Mouse (Mus musculus) myocyte (in vitro differentiated cells): Measurements from ENCODE around the gene Trmt1. TPM values are rescaled to one million over a fixed set of nuclear protein-coding genes. Genes with fewer than 3 reads are reported as not detected.

Experiments
- H3K27me3 ChIP-seq: one replicate; pipeline ENCODE4 v1.6.1; 2011; ENCODE audit not compliant: control insufficient read depth, insufficient read depth, insufficient read length
- H3K36me3 ChIP-seq: one replicate; pipeline ENCODE4 v1.6.1; 2011; ENCODE audit not compliant: control insufficient read depth, insufficient read depth
- H3K4me2 ChIP-seq: one replicate; pipeline ENCODE4 v1.6.1; 2011; ENCODE audit warnings: low read depth, control low read depth
- H3K4me3 ChIP-seq: one replicate; pipeline ENCODE4 v1.5.1; 2011; ENCODE audit warnings: mild to moderate bottlenecking, control low read depth, moderate library complexity
- H3K79me2 ChIP-seq: one replicate; pipeline ENCODE4 v1.6.1; 2011; ENCODE audit not compliant: control insufficient read depth, insufficient read depth
- H3ac ChIP-seq: one replicate; pipeline ENCODE4 v1.6.1; 2011; ENCODE audit not compliant: control insufficient read depth, insufficient read length
- CEBPB ChIP-seq: IDR thresholded peaks from 2 replicates; pipeline ENCODE4 v1.6.1; 2011; ENCODE audit warnings: mild to moderate bottlenecking, moderate library complexity; ENCODE audit not compliant: poor library complexity, insufficient read depth, severe bottlenecking
- E2F4 ChIP-seq: IDR thresholded peaks from one replicate; pipeline ENCODE4 v1.6.1; 2011; ENCODE audit warnings: mild to moderate bottlenecking, control low read depth, moderate library complexity; ENCODE audit not compliant: insufficient read depth
- MAX ChIP-seq: IDR thresholded peaks from one replicate; pipeline ENCODE4 v1.6.1; 2011; ENCODE audit warnings: low read depth, mild to moderate bottlenecking, control low read depth
- MYOD1 ChIP-seq, 3 experiments: IDR thresholded peaks; one replicate each; pipeline ENCODE4 v1.6.1; 2011; ENCODE audit warnings: control low read depth in 2 of 3, low read depth in 2 of 3, mild to moderate bottlenecking in 2 of 3, moderate library complexity in 1 of 3; ENCODE audit not compliant: insufficient read length in 2 of 3, control insufficient read depth in 1 of 3
- MYOG ChIP-seq, 3 experiments: IDR thresholded peaks; one replicate each; pipeline ENCODE4 v1.6.1; 2011; ENCODE audit warnings: control low read depth in 2 of 3, low read depth in 2 of 3, mild to moderate bottlenecking in 2 of 3; ENCODE audit not compliant: insufficient read length in 2 of 3, control insufficient read depth in 1 of 3, insufficient read depth in 1 of 3
- POLR2A ChIP-seq: IDR thresholded peaks from one replicate; pipeline ENCODE4 v1.6.1; 2011; ENCODE audit warnings: low read depth, mild to moderate bottlenecking, control low read depth, moderate library complexity; ENCODE audit not compliant: insufficient read length
- POLR2AphosphoS2 ChIP-seq: IDR thresholded peaks from one replicate; pipeline ENCODE4 v1.6.1; 2011; ENCODE audit warnings: low read depth, control low read depth; ENCODE audit not compliant: insufficient read length
- REST ChIP-seq: IDR thresholded peaks from one replicate; pipeline ENCODE4 v1.6.1; 2011; ENCODE audit warnings: mild to moderate bottlenecking, control low read depth, moderate library complexity; ENCODE audit not compliant: insufficient read depth, insufficient read length
- SRF ChIP-seq: IDR thresholded peaks from one replicate; pipeline ENCODE4 v1.6.1; 2011; ENCODE audit warnings: low read depth; ENCODE audit not compliant: control insufficient read depth, insufficient read length
- TCF12 ChIP-seq: IDR thresholded peaks from one replicate; pipeline ENCODE4 v1.6.1; 2011; ENCODE audit warnings: mild to moderate bottlenecking, control low read depth; ENCODE audit not compliant: poor library complexity, insufficient read depth, severe bottlenecking
- TCF3 ChIP-seq: IDR thresholded peaks from one replicate; pipeline ENCODE4 v1.6.1; 2011; ENCODE audit warnings: low read depth, control low read depth; ENCODE audit not compliant: insufficient read length
- USF1 ChIP-seq: IDR thresholded peaks from one replicate; pipeline ENCODE4 v1.6.1; 2011; ENCODE audit warnings: low read depth, mild to moderate bottlenecking, control low read depth, moderate library complexity
- polyA plus RNA-seq: library from polyadenylated mRNA; unstranded; fragments of >200 nt; fragmentation: generic; extraction: Trizol; gene quantifications from one replicate; pipeline ENCODE4 v1.2.1, GENCODE M21; 2012; ENCODE audit warnings: missing spikeins

Trmt1 gene
- polyA plus RNA-seq, 1 experiment: 94.4 TPM

DNA sequence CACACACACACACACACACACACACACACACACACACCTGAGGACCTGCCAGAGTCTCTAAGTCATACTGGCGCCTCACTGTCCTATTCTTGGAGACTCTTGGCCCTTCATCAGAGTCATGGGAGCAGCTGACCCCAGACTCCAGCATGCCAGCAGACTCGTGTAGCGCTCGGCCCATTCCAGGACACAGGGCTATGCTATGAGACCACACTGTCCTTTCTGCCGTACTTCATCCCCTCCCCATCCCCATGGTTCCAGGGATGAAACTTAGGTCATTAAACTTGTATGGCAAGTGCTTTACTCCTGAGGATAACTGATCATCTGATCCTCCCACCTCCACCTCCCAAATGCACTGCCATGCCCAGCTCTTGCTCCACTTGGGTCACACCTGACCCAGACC lies 32.4 kb downstream of the Trmt1 start:
- Histone ChIP-seq H3K36me3 (peaks cover 28% of the 10 kb centered on the region), H3K4me2 (peak overlapping the region; percentile 21), H3ac (no peak overlapping the region), H3K27me3 (no peaks in the 10 kb centered on the region), H3K4me3 (no peak overlapping the region), H3K79me2 (no peaks in the 10 kb centered on the region)
- TF ChIP-seq E2F4: no peak
- TF ChIP-seq POLR2AphosphoS2: no peak
- no peak for TF ChIP-seq USF1
- TF ChIP-seq CEBPB: no peak
- no peak for TF ChIP-seq TCF3

DNA sequence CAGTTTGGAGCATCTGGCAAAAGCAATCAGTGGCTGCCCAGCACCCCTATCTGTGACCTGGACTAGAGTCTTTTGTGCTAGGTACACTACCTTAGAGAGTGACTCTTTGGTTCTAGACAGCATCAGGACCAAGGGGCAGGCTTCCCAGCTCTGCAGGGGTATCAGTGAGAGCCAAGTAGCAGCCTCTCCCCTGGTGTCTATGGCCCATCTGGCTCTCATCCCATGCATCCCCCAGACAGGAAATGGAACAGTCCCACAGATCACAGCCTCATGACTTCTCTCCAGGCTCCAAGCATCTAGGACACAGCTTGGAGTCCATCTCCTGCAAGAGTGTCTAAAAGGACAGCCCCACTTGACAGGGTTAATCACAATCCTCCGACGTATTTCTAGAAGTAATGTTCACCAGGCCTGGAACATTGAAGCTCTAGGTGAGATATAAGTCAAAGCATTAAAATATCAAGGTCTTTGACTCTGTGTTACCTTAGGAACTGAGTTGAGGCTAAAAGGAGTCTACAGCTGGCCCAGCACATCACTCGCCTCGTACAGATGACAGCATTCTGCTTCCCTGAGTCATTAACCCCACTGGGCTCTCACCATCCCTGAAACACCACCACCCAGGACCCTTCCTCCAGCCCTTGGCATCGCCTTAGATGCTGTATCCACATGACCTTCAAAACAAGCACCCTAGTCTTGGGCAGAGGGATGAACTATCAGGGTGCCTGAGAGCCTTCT lies 33.0 kb downstream of the Trmt1 start:
- Histone ChIP-seq H3ac (no peak overlapping the region), H3K4me2 (peak overlapping the region; percentile 21), H3K4me3 (no peak overlapping the region), H3K79me2 (peaks cover 6% of the 10 kb centered on the region), H3K36me3 (peaks cover 27% of the 10 kb centered on the region), H3K27me3 (no peaks in the 10 kb centered on the region)
- TF ChIP-seq MAX (no peak), REST (no peak), POLR2A (no peak), E2F4 (no peak), CEBPB (no peak), POLR2AphosphoS2 (no peak), MYOD1 (IDR thresholded peaks at IDR 0.05; ENCODE audit: control insufficient read depth in 1 of 3, insufficient read length in 2 of 3, low read depth in 2 of 3) (peak; percentile 82 to 97 (median 84)), SRF (no peak), TCF3 (no peak), TCF12 (peak; percentile 5), USF1 (no peak), MYOG (IDR thresholded peaks at IDR 0.05; ENCODE audit: control insufficient read depth in 1 of 3, insufficient read depth in 1 of 3, insufficient read length in 2 of 3, low read depth in 2 of 3) (peak in 1 of 3 experiments; percentile 36)

DNA sequence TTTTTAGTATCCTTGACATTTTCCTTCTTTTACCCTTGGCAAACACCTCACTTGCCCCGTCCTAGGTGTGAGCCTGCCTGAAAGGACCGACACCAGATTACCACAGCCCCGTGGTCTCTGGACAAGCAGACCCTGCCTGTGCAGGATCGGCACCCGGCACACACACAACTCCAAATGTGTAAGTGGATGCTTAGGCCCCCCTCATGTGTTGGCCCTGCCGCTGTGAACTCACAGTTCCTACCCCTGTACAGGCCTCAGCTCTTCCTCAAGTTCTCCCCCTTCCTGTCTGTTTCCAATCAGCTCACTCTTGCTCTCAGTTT lies 36.4 kb downstream of the Trmt1 start:
- H3K4me2 ChIP-seq: peak overlapping the region; percentile 96
- H3K79me2 ChIP-seq: peaks cover 12% of the 10 kb centered on the region
- H3K27me3 ChIP-seq: no peaks in the 10 kb centered on the region
- peak overlapping the region; percentile 11 for H3K4me3 ChIP-seq
- TF ChIP-seq USF1: no peak
- no peak for TF ChIP-seq TCF3
- no peak overlapping the region for H3ac ChIP-seq
- peaks cover 34% of the 10 kb centered on the region for H3K36me3 ChIP-seq

DNA sequence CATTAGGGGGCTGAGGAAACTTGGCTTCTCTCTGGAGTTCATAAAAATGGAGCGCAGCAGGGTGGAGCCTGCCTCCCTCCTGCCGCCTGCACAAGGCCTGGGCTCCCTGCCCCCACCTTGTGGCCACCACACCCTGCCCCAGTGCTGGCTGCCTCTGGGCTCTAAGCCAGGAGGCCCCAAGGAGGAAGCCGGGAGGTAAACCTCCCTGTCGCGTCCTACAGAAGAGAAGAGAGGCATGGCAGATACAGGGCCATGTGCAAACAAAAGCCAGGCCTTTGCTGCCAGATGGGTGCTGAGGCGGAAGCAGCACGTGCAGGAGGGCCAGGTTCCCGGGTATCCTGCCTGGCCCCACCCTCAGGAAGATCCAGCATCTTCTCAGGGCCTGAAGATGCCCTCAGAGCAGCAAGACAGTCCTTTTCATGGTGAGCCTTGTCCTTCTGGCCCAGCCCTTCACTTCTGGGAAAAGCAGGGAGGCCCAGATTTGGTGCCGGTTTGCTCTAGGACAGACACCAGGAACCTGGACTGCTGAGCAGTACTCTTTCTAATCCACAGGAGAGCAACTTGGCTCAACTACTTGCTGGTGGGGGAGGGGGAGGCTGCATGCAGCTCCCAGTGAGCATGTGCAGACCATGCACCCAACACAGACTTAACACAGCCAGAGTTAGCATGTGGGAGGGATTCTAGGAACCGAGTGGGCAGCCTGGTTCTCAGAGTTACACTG lies 36.9 kb downstream of the Trmt1 start, which contains the start of gene G430095P16Rik:
Gene G430095P16Rik (plus strand): TSS at position 158 of the 721 bp plus-strand sequence.
- H3K27me3 ChIP-seq: no peaks in the 10 kb centered on the region
- H3K79me2 ChIP-seq: peaks cover 12% of the 10 kb centered on the region
- peaks cover 37% of the 10 kb centered on the region for H3K36me3 ChIP-seq
- H3K4me3 ChIP-seq: peak within 1 kb of the TSS; percentile 11
- no peak within 1 kb of the TSS for H3ac ChIP-seq
- peak within 1 kb of the TSS; percentile 96 for H3K4me2 ChIP-seq
- peak; percentile 52 for TF ChIP-seq POLR2AphosphoS2
- no peak for TF ChIP-seq SRF
- peak in 1 of 3 experiments; percentile 58 for TF ChIP-seq MYOD1 (IDR thresholded peaks at IDR 0.05; ENCODE audit: control insufficient read depth in 1 of 3, insufficient read length in 2 of 3, low read depth in 2 of 3)
- no peak for TF ChIP-seq MAX
- peak in 1 of 3 experiments; percentile 69 for TF ChIP-seq MYOG (IDR thresholded peaks at IDR 0.05; ENCODE audit: control insufficient read depth in 1 of 3, insufficient read depth in 1 of 3, insufficient read length in 2 of 3, low read depth in 2 of 3)

DNA sequence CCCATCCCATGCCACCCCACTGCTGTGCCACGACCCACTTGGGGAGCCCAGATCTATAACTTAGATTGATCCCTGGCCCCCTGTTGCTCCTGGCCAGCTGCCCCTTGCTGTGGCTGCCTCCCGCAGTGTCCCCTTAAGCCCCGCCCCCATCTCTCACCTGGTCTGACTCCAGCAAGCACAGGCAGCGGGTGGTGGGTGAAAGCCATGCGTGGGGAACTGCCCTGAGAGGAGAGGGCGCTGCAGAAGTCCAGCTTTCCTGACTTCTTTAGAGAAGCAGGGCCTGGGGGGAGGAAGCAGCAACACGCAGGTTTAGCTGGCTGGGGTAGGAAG lies 37.4 kb downstream of the Trmt1 start:
- no peak for TF ChIP-seq SRF
- TF ChIP-seq CEBPB: no peak
- no peak for TF ChIP-seq REST
- TF ChIP-seq TCF3: no peak
- TF ChIP-seq MYOG (IDR thresholded peaks at IDR 0.05; ENCODE audit: control insufficient read depth in 1 of 3, insufficient read depth in 1 of 3, insufficient read length in 2 of 3, low read depth in 2 of 3): no peak
- TF ChIP-seq MYOD1 (IDR thresholded peaks at IDR 0.05; ENCODE audit: control insufficient read depth in 1 of 3, insufficient read length in 2 of 3, low read depth in 2 of 3): no peak
- TF ChIP-seq POLR2A: no peak
- no peak for TF ChIP-seq MAX
- no peak for TF ChIP-seq TCF12
- TF ChIP-seq POLR2AphosphoS2: no peak
- TF ChIP-seq USF1: no peak
- no peak for TF ChIP-seq E2F4
- Histone ChIP-seq H3K27me3 (no peaks in the 10 kb centered on the region), H3K36me3 (peaks cover 37% of the 10 kb centered on the region), H3ac (no peak overlapping the region), H3K79me2 (peaks cover 12% of the 10 kb centered on the region), H3K4me2 (peak overlapping the region; percentile 96), H3K4me3 (peak overlapping the region; percentile 11)
